Mouse (Mus musculus): ENCODE measurements around the gene Clec4g. TPM values are rescaled to one million over a fixed set of nuclear protein-coding genes. Genes with fewer than 3 reads are reported as not detected.

Clec4g gene
- not detected for total RNA-seq (2023)

DNA sequence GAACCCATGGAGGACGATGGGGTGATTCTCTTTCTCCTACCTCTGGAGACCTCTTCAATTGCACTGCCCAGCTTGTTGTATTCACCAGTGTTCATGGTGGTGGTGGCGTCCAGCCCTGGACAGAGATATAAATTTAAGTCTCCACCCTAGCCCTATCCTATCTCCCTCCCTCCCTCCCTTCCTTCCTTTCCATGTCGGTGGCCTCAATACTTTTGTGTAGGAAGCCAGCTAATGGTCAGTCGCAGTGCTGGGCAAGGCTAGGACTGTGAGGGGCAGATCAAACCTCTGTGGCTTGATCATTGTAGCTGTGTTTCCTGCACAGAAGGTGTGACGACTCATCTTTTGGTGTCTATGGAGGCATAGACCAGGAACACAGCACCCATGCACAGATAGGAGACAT is at the start of gene Clec4g:
Gene Clec4g, minus strand, starts transcription at position 101 of the 400 bp plus-strand sequence.

DNA sequence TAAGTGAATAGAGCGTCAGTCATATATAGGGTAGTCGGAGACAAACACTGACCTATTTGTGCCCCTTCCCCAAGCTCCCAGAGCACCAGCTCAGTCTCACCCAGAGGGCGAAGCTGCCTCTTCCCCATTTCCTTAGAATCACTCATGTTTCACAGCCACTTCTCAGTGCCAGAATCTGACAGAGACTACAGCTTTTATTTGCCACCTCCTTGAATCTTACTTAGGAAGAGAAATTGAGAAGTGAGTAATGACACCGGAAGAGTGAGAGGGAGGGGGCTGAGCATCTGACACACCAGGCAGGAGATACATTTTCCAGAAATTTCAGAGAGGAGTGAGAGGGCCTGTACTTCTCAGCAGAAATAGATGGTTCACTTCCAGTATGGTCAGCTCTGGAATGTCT is 28.3 kb upstream of the Clec4g start, which contains the start of gene Cd209a:
Gene Cd209a, minus strand, starts transcription at position 224 of the 400 bp plus-strand sequence.

DNA sequence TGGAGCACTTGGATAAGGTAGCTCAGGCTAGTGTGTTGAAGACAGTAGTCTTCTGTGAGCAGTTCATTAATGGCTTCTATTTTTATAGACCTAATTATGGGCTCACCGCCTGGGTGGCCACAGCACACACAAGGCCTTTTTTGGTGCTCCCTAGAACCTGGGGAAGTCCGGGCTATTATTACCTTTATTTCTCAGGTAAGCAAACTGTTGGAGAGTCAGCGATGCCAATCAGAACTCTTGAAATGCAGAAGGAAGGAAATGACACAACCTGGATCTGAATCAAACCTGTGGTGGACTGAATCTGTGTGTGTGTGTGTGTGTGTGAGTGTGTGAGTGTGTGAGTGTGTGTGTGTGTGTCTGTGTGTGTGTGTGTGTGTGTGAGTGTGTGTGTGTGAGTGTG is 26.3 kb downstream of the Clec4g start, which contains the start of gene Fcer2a:
Gene Fcer2a, minus strand, starts transcription at position 55 of the 400 bp plus-strand sequence.

DNA sequence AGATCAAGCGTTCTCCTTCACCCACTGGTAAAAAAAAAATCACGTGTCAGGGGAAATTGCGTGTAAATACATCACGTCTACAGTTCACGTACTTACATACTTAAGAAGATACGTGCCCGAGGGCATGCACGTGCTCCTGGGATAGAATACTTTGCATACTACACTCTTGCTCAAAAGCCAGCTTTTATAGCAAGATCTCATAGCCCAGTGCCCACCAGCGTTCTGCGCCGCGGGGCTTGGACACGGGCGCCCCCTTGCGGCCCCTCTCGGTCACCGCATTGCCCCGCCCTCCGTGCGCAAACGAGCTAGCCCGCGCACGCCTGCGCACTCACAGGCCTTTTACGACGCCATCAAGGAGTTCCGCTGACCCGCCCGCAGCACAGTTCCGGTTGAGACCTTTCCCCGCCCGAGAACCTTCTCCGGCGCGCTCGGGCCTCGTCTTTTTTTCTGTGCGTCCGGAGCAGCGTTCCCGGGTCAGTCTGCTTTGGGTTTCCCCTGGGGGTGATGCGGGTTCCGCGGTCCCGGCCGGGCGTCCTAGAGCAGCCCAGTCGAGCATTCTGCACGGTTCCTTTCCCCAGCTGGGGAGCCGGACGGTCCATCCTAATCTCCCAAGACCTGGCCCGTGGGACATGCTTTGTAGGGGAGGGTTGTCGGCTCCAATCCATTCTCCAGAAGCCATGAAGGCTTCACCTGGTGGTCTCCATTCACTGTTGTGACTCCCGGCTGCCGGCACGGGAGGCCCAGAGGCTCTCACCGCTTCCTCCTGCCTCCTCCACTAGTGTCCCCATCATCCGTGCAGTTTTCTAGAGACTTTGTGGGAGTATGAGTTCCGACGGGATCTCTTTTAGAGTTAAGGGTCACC is 44.1 kb downstream of the Clec4g start, which contains the start of gene Trappc5:
Gene Trappc5, plus strand, starts transcription at position 169 of the 862 bp plus-strand sequence.

DNA sequence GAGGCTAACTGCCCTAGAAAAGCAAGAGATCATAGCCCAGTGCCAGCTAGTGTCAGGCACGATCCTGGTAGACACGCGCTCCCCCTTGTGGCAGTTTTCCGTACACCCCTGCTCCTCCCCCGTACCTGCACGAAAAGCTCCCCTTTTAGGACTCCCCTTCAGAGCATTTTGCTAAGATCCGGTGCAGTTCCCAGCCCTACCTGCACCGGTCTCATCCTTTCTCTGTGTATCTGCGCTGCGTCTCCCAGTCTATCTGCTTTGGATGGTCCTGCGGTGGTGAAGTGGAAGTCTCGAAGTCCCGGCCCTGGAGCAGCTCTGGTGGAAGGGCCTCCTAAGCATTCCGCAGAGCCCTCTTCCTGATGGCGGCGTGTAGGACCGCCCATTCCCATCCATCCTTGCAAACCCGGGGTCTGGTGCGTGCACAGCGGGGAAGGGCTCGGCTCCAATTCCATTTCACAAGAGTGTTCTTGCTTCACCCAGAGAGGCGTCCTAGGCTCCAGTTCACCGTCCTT is 48.4 kb downstream of the Clec4g start, which contains the start of gene Fcor:
Gene Fcor, minus strand, starts transcription at position 383 of the 512 bp plus-strand sequence.

DNA sequence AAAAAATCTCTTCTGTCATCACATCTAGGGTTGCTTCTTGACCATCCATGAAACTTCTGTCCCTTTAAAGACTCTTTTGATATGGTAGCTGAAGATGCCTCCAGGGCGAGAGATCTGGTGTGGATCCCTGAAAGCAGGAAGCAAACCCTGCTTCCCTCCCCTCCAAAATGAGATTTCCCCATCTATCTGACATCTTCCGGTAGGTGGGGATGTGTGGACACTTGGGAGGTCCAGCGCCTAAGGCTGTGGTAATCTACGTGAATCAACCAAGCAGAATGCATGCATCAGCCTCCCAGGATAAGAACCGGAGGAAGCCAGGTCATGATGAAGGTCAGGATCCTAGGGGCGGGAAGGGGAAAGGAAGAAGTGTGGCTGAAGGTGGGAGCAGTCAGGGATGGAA is 54.9 kb downstream of the Clec4g start, which contains the start of gene Mcemp1:
Gene Mcemp1, plus strand, starts transcription at position 248 of the 400 bp plus-strand sequence.

Other genes with a start within 250 kb of the Clec4g start
- 1 to 10 TPM in 1 of 2 experiments, under 1 TPM in 1; 0.71 to 1.2 TPM for gene Tex45, start 249.8 kb downstream of the Clec4g start, total RNA-seq (2023)
- 1 to 10 TPM; 3.3 to 4.2 TPM for gene Zfp358, start 227.5 kb downstream of the Clec4g start, total RNA-seq (2023)
- 10 to 100 TPM; 27.4 to 35.4 TPM for gene Mcoln1, start 220.2 kb downstream of the Clec4g start, total RNA-seq (2023)
- 10 to 100 TPM; 21.9 to 29.6 TPM for gene Pnpla6, start 205.3 kb downstream of the Clec4g start, total RNA-seq (2023)
- gene C330021F23Rik, start 152.7 kb downstream of the Clec4g start, total RNA-seq (2023), result not detected
- not detected for gene Camsap3, start 133.4 kb downstream of the Clec4g start, total RNA-seq (2023)
- gene Xab2, start 99.3 kb downstream of the Clec4g start, total RNA-seq (2023), result 10 to 100 TPM; 41.2 to 47.3 TPM
- 100 to 1,000 TPM; 117 to 126 TPM for gene Pet100, start 99.1 kb downstream of the Clec4g start, total RNA-seq (2023)
- gene Pcp2, start 95.1 kb downstream of the Clec4g start, total RNA-seq (2023), result not detected
- 100 to 1,000 TPM; 351 TPM for gene Stxbp2, start 89.7 kb downstream of the Clec4g start, total RNA-seq (2023)
- 1 to 10 TPM in 1 of 2 experiments, under 1 TPM in 1; 0.71 to 1.1 TPM for gene Retn, start 64.9 kb downstream of the Clec4g start, total RNA-seq (2023)
- gene Mcemp1, start 54.9 kb downstream of the Clec4g start, total RNA-seq (2023), result 100 to 1,000 TPM; 302 to 336 TPM
- gene Fcor, start 48.3 kb downstream of the Clec4g start, total RNA-seq (2023), result 1 to 10 TPM; 4.4 to 4.5 TPM
- gene Trappc5, start 44.4 kb downstream of the Clec4g start, total RNA-seq (2023), result 10 to 100 TPM; 11.7 to 15.6 TPM
- gene Fcer2a, start 26.5 kb downstream of the Clec4g start, total RNA-seq (2023), result under 1 TPM; 0.31 to 0.53 TPM
- 1 to 10 TPM; 5.8 to 9.3 TPM for gene Cd209a, start 28.3 kb upstream of the Clec4g start, total RNA-seq (2023)
- gene Cd209e, start 133.7 kb upstream of the Clec4g start, total RNA-seq (2023), result not detected
- gene Cd209d, start 157.9 kb upstream of the Clec4g start, total RNA-seq (2023), result 1 to 10 TPM in 1 of 2 experiments, under 1 TPM in 1; 0.67 to 2.6 TPM
- not detected for gene Cd209b, start 206.2 kb upstream of the Clec4g start, total RNA-seq (2023)
- under 1 TPM; 0.47 to 0.62 TPM for gene Cd209c, start 234.1 kb upstream of the Clec4g start, total RNA-seq (2023)

Measured in neutrophil, adult 59 days (primary cell).